Mouse (Mus musculus): ENCODE measurements around the gene Tspyl4.
A peak's percentile ranks its signal among the peaks of the same experiment; 100 is the strongest.
"Not testable (repeated sequence)": the region's sequence is repeated elsewhere in the genome, so short reads cannot be mapped to it uniquely, and the experiment has no call there.

Tspyl4 gene

GRCm38 (mm10) chr10:34297299-34297979, at the start of gene Tspyl4:
TSS of gene Tspyl4 (plus strand) at chr10:34297442.
- DNase-seq = peak; percentile 96

GRCm38 (mm10) chr10:34247757-34248156, 49.5 kb upstream of the Tspyl4 start:
- DNase-seq = no peak

- DNase-seq = no peak
Measured at GRCm38 (mm10) chr10:34249594-34249993, 47.6 kb upstream of the Tspyl4 start.

GRCm38 (mm10) chr10:34252833-34253232, 44.4 kb upstream of the Tspyl4 start:
- DNase-seq = not testable (repeated sequence)

GRCm38 (mm10) chr10:34265106-34265505, 32.1 kb upstream of the Tspyl4 start:
- no peak for DNase-seq

GRCm38 (mm10) chr10:34267312-34268070, 29.8 kb upstream of the Tspyl4 start:
- DNase-seq = no peak

GRCm38 (mm10) chr10:34271681-34272080, 25.6 kb upstream of the Tspyl4 start:
- DNase-seq = peak; percentile 6

- DNase-seq = peak; percentile 85
Measured at GRCm38 (mm10) chr10:34280591-34281175, 16.6 kb upstream of the Tspyl4 start.

- peak; percentile 42 for DNase-seq
Measured at GRCm38 (mm10) chr10:34281211-34281961, 15.9 kb upstream of the Tspyl4 start.

GRCm38 (mm10) chr10:34281962-34282388, 15.3 kb upstream of the Tspyl4 start, which contains the start of gene Tspyl1:
TSS of gene Tspyl1 (plus strand) at chr10:34282190.
- peak; percentile 98 for DNase-seq

GRCm38 (mm10) chr10:34282420-34283238, 14.6 kb upstream of the Tspyl4 start:
- DNase-seq = peak; percentile 41

GRCm38 (mm10) chr10:34296911-34297298, 337 bp upstream of the Tspyl4 start:
- peak; percentile 24 for DNase-seq

GRCm38 (mm10) chr10:34297980-34298753, 925 bp downstream of the Tspyl4 start:
- DNase-seq = no peak

GRCm38 (mm10) chr10:34300368-34300767, 3.1 kb downstream of the Tspyl4 start:
- DNase-seq = peak; percentile 52

- DNase-seq = no peak
Measured at GRCm38 (mm10) chr10:34307070-34307469, 9.8 kb downstream of the Tspyl4 start.

GRCm38 (mm10) chr10:34309915-34310685, 12.9 kb downstream of the Tspyl4 start:
- no peak for DNase-seq

- peak; percentile 33 for DNase-seq
Measured at GRCm38 (mm10) chr10:34312536-34312935, 15.3 kb downstream of the Tspyl4 start.

- DNase-seq = peak; percentile 90
Measured at GRCm38 (mm10) chr10:34316571-34317216, 19.5 kb downstream of the Tspyl4 start.

- DNase-seq = no peak
Measured at GRCm38 (mm10) chr10:34317217-34317606, 20.0 kb downstream of the Tspyl4 start.

- no peak for DNase-seq
Measured at GRCm38 (mm10) chr10:34320809-34321208, 23.6 kb downstream of the Tspyl4 start.

Data from embryo, embryonic 11 days (tissue).